In genomic region chr12:81182073-81182472, GRCm38 (mm10) we compare ENCODE assay signal across 8 mouse cellular contexts.
DNase-seq lines count a peak whose midpoint lies in the region; ATAC-seq and TF ChIP-seq lines count a peak whose summit lies in the region.

No protein-coding gene starts in this region.

- no peak overlapping the region for H3K27ac ChIP-seq in cerebellum, adult 2 months (ENCODE audit: insufficient read depth, low read length)
- no peak overlapping the region for H3K27ac ChIP-seq in intestine, postnatal 0 days (ENCODE audit: low read depth, low read length)
- H3K27ac ChIP-seq in liver, adult 2 months (replicated peaks; ENCODE audit: insufficient read depth, low read depth, low read length), result no peak overlapping the region

- ATAC-seq in G1E (ENCODE audit: extremely low read depth, insufficient number of reproducible peaks, low FRiP score, poor library complexity, severe bottlenecking), result no peak
- ATAC-seq in intestine, postnatal 0 days, result 0 out of 2 replicates have a peak, but pooled peaks have one; percentile 19

- H3K36me3 ChIP-seq in G1E (replicated peaks), result peaks cover 86% of the 10 kb centered on the region
- H3K36me3 ChIP-seq in intestine, postnatal 0 days (ENCODE audit: control insufficient read depth, insufficient read depth), result no peaks in the 10 kb centered on the region
- peaks cover 10% of the 10 kb centered on the region for H3K36me3 ChIP-seq in liver, adult 2 months (ENCODE audit: control insufficient read depth, insufficient read depth, low read length)

- H3K4me1 ChIP-seq in G1E (ENCODE audit: insufficient read depth, low read depth, low read length), result no peaks in the 10 kb centered on the region
- no peaks in the 10 kb centered on the region; the same call in 1 of the 2 replicates for H3K4me1 ChIP-seq in cerebellum, adult 2 months (ENCODE audit: control insufficient read depth, insufficient read depth, low read length)
- H3K4me1 ChIP-seq in intestine, postnatal 0 days (replicated peaks; ENCODE audit: control insufficient read depth, insufficient read depth, low read length), result no peaks in the 10 kb centered on the region
- peaks cover 19% of the 10 kb centered on the region for H3K4me1 ChIP-seq in liver, adult 2 months (ENCODE audit: control insufficient read depth, insufficient read depth, low read length)

- H3K9me3 ChIP-seq in G1E (replicated peaks), result no peaks in the 10 kb centered on the region
- no peaks in the 10 kb centered on the region for H3K9me3 ChIP-seq in intestine, postnatal 0 days (ENCODE audit: control insufficient read depth)

- DNase-seq in 3T3-L1 (ENCODE audit: low read depth, low spot score) (peak; percentile 75), G1E (ENCODE audit: low spot score) (peak; percentile 72)
- DNase-seq in cerebellum, adult 2 months, result peak; percentile 57 to 72
- DNase-seq in frontal cortex, postnatal 36 days (ENCODE audit: low spot score in 2 of 2), result peak; percentile 49 to 63
- no peak for DNase-seq in liver, adult 2 months (ENCODE audit: extremely low read depth, low read depth, low spot score)
- DNase-seq in retina, adult 2 months (ENCODE audit: low read depth, low spot score), result peak; percentile 26
- DNase-seq in urinary bladder, adult 2 months (ENCODE audit: low spot score), result peak; percentile 51

- no peak for TF ChIP-seq POLR2A in cerebellum, adult 2 months (IDR thresholded peaks at IDR 0.05; ENCODE audit: borderline replicate concordance, insufficient read depth, low read length)
- no peak for TF ChIP-seq POLR2A in liver, adult 2 months (IDR thresholded peaks at IDR 0.05; ENCODE audit: extremely low read depth, insufficient read depth, low read length)

- H3K4me3 ChIP-seq in G1E (ENCODE audit: low read depth, low read length), result no peak overlapping the region
- H3K4me3 ChIP-seq in cerebellum, adult 2 months (replicated peaks; ENCODE audit: insufficient read depth, low read depth, low read length), result no peak overlapping the region
- H3K4me3 ChIP-seq in intestine, postnatal 0 days (ENCODE audit: low read depth, low read length), result no peak overlapping the region
- H3K4me3 ChIP-seq in liver, adult 2 months (ENCODE audit: insufficient read depth, low read depth, low read length), result no peak overlapping the region

- whole genome bisulfite sequencing in cerebellum, adult 2 months, result 50% methylated on average over 3 of the region's 3 CpGs
- WGBS in intestine, postnatal 0 days, result 63% methylated on average over 3 of the region's 3 CpGs
- 71% methylated on average over 3 of the region's 3 CpGs for WGBS in liver, adult 2 months

- no peak overlapping the region for H3K4me2 ChIP-seq in intestine, postnatal 0 days (replicated peaks; ENCODE audit: low read depth)

- H3K79me2 ChIP-seq in liver, adult 2 months (ENCODE audit: control insufficient read depth, insufficient read depth, low read length), result no peaks in the 10 kb centered on the region

- no peak overlapping the region for H3K9ac ChIP-seq in intestine, postnatal 0 days (ENCODE audit: low read depth, low read length)
- no peak overlapping the region for H3K9ac ChIP-seq in liver, adult 2 months (ENCODE audit: low read depth, low read length)

- TF ChIP-seq CTCF in G1E (IDR thresholded peaks at IDR 0.05; ENCODE audit: low read depth, low read length), result peak; percentile 92
- TF ChIP-seq CTCF in cerebellum, adult 2 months (IDR thresholded peaks at IDR 0.05; ENCODE audit: borderline replicate concordance, insufficient read depth, low read depth, low read length), result peak; percentile 88
- peak; percentile 89 for TF ChIP-seq CTCF in intestine, postnatal 0 days (IDR thresholded peaks at IDR 0.05; ENCODE audit: low read depth)
- peak; percentile 86 for TF ChIP-seq CTCF in liver, adult 2 months (IDR thresholded peaks at IDR 0.05; ENCODE audit: low read depth, low read length)

- H3K27me3 ChIP-seq in G1E (ENCODE audit: insufficient read depth, low read length), result no peaks in the 10 kb centered on the region
- H3K27me3 ChIP-seq in cerebellum, adult 2 months (ENCODE audit: control insufficient read depth, insufficient read depth, low read length), result no peaks in the 10 kb centered on the region
- no peaks in the 10 kb centered on the region for H3K27me3 ChIP-seq in intestine, postnatal 0 days (replicated peaks; ENCODE audit: control insufficient read depth, insufficient read depth, low read length)
- no peaks in the 10 kb centered on the region for H3K27me3 ChIP-seq in liver, adult 2 months (ENCODE audit: control insufficient read depth, insufficient read depth, low read length)
